Mouse (Mus musculus): ENCODE measurements around the gene Cpa5.

Gene Cpa5

GRCm38 (mm10) chr6:30610710-30611109 is at the start of gene Cpa5:
Gene Cpa5 (plus strand): TSS chr6:30611010.
- ChIA-PET POLR2A (interaction anchor here in 2 of 4 experiments (0.6 to 1.2 kb wide), 2 partner anchors 24 to 380 kb away, joined by 3 to 5 read pairs; no protein-coding TSS in a partner anchor), CTCF (interaction anchor here in 1 of 4 experiments (0.5 kb wide), 1 partner anchor 209 kb away, joined by 4 read pairs; no protein-coding TSS in a partner anchor)

- ChIA-PET CTCF (no interaction called here), POLR2A (interaction anchor here in 1 of 4 experiments (1.0 to 1.1 kb wide), 2 partner anchors 11 to 52 kb away, joined by 3 to 4 read pairs; partner anchors contain the start of genes Ssmem1 and Tmem209)
Observed at GRCm38 (mm10) chr6:30562132-30562531, 48.7 kb upstream of the Cpa5 start.

GRCm38 (mm10) chr6:30563575-30563974 is 47.2 kb upstream of the Cpa5 start:
- CTCF ChIA-PET = no interaction called here

GRCm38 (mm10) chr6:30564051-30564450 is 46.8 kb upstream of the Cpa5 start:
- ChIA-PET CTCF (no interaction called here), POLR2A (interaction anchor here in 2 of 4 experiments (0.6 to 1.9 kb wide), 3 partner anchors 9 to 42 kb away, joined by 3 to 7 read pairs (median 4); no protein-coding TSS in a partner anchor)

More at GRCm38 (mm10) chr6:30563575-30563974, 47.2 kb upstream of the Cpa5 start:
- POLR2A ChIA-PET = interaction anchor here in 1 of 4 experiments (1.9 kb wide), 1 partner anchor 9 kb away, joined by 7 read pairs; no protein-coding TSS in a partner anchor

- POLR2A ChIA-PET = interaction anchor here in 1 of 4 experiments (1.8 kb wide), 1 partner anchor 58 kb away, joined by 8 read pairs; the partner anchor contains the start of genes Ssmem1 and Tmem209
- CTCF ChIA-PET = no interaction called here
Observed at GRCm38 (mm10) chr6:30568069-30568468, 42.7 kb upstream of the Cpa5 start, which contains the start of gene Cpa4. Gene Cpa4 (plus strand): TSS chr6:30568369.

GRCm38 (mm10) chr6:30569331-30569730 is 41.5 kb upstream of the Cpa5 start:
- ChIA-PET CTCF (interaction anchor here in 3 of 4 experiments (0.5 to 1.3 kb wide), 3 partner anchors 34 to 174 kb away, joined by 3 to 6 read pairs (median 3); no protein-coding TSS in a partner anchor), POLR2A (interaction anchor here in 1 of 4 experiments (0.6 to 1.8 kb wide), 3 partner anchors 29 to 388 kb away, joined by 3 to 8 read pairs (median 3); partner anchors contain the start of genes Ssmem1 and Tmem209)

GRCm38 (mm10) chr6:30570012-30570411 is 40.8 kb upstream of the Cpa5 start:
- ChIA-PET POLR2A (no interaction called here), CTCF (interaction anchor here (0.5 to 1.3 kb wide), 5 partner anchors 35 to 1139 kb away, joined by 3 to 7 read pairs (median 3); no protein-coding TSS in a partner anchor)

- POLR2A ChIA-PET = interaction anchor here in 3 of 4 experiments (0.6 to 1.5 kb wide), 13 partner anchors 9 to 366 kb away, joined by 3 to 11 read pairs (median 4); partner anchors contain the start of genes Ssmem1 (in 1 of the 3) and Tmem209 (in 1 of the 3)
- CTCF ChIA-PET = interaction anchor here in 3 of 4 experiments (0.6 to 1.5 kb wide), 6 partner anchors 27 to 461 kb away, joined by 3 to 12 read pairs (median 4); no protein-coding TSS in a partner anchor
Observed at GRCm38 (mm10) chr6:30572456-30573311, 38.1 kb upstream of the Cpa5 start.

GRCm38 (mm10) chr6:30573380-30573779 is 37.4 kb upstream of the Cpa5 start:
- ChIA-PET CTCF (interaction anchor here in 3 of 4 experiments (0.6 to 1.5 kb wide), 6 partner anchors 27 to 409 kb away, joined by 3 to 12 read pairs (median 4); no protein-coding TSS in a partner anchor), POLR2A (interaction anchor here in 3 of 4 experiments (0.6 to 1.5 kb wide), 9 partner anchors 8 to 318 kb away, joined by 3 to 11 read pairs (median 4); no protein-coding TSS in a partner anchor)

GRCm38 (mm10) chr6:30574945-30575344 is 35.9 kb upstream of the Cpa5 start:
- ChIA-PET CTCF (no interaction called here), POLR2A (no interaction called here)

- CTCF ChIA-PET = no interaction called here
Observed at GRCm38 (mm10) chr6:30576477-30577203, 34.2 kb upstream of the Cpa5 start.

GRCm38 (mm10) chr6:30579961-30580840 is 30.6 kb upstream of the Cpa5 start:
- ChIA-PET POLR2A (interaction anchor here in 1 of 4 experiments (0.6 kb wide), 2 partner anchors 284 to 706 kb away, joined by 3 read pairs; no protein-coding TSS in a partner anchor), CTCF (interaction anchor here in 1 of 4 experiments (0.5 kb wide), 1 partner anchor 869 kb away, joined by 3 read pairs; no protein-coding TSS in a partner anchor)

More at GRCm38 (mm10) chr6:30576477-30577203, 34.2 kb upstream of the Cpa5 start:
- POLR2A ChIA-PET = interaction anchor here in 1 of 4 experiments (0.6 to 1.0 kb wide), 2 partner anchors 12 to 158 kb away, joined by 3 read pairs; no protein-coding TSS in a partner anchor

- CTCF ChIA-PET = interaction anchor here in 1 of 4 experiments (0.5 kb wide), 1 partner anchor 869 kb away, joined by 3 read pairs; no protein-coding TSS in a partner anchor
- POLR2A ChIA-PET = interaction anchor here in 1 of 4 experiments (1.7 kb wide), 1 partner anchor 8 kb away, joined by 4 read pairs; no protein-coding TSS in a partner anchor
Observed at GRCm38 (mm10) chr6:30580841-30581176, 30.0 kb upstream of the Cpa5 start.

GRCm38 (mm10) chr6:30586886-30587442 is 23.8 kb upstream of the Cpa5 start:
- CTCF ChIA-PET = no interaction called here

GRCm38 (mm10) chr6:30589819-30590218 is 21.0 kb upstream of the Cpa5 start:
- CTCF ChIA-PET = interaction anchor here in 2 of 4 experiments (0.5 to 0.8 kb wide), 3 partner anchors 17 to 73 kb away, joined by 3 to 4 read pairs (median 3); no protein-coding TSS in a partner anchor
- POLR2A ChIA-PET = interaction anchor here in 1 of 4 experiments (0.9 to 1.0 kb wide), 2 partner anchors 12 to 63 kb away, joined by 3 read pairs; no protein-coding TSS in a partner anchor

More at GRCm38 (mm10) chr6:30586886-30587442, 23.8 kb upstream of the Cpa5 start:
- POLR2A ChIA-PET = no interaction called here

- POLR2A ChIA-PET = interaction anchor here in 1 of 4 experiments (0.6 kb wide), 1 partner anchor 83 kb away, joined by 3 read pairs; the partner anchor contains the start of gene Tmem209
- CTCF ChIA-PET = interaction anchor here in 1 of 4 experiments (0.6 kb wide), 1 partner anchor 387 kb away, joined by 3 read pairs; no protein-coding TSS in a partner anchor
Observed at GRCm38 (mm10) chr6:30591851-30592404, 18.9 kb upstream of the Cpa5 start.
